ENCODE assay signal across 8 mouse cellular contexts in genomic region chr1:33757033-33757413, GRCm38 (mm10). TPM values are rescaled to one million over a fixed set of nuclear protein-coding genes. Genes with fewer than 3 reads are reported as not detected.
A peak's percentile ranks its signal among the peaks of the same experiment; 100 is the strongest.
DNase-seq lines count a peak whose midpoint lies in the region; ATAC-seq and TF ChIP-seq lines count a peak whose summit lies in the region.

No protein-coding gene starts in this region.

- H3K9ac ChIP-seq in embryonic facial prominence, embryonic 12.5 days: peak overlapping the region; percentile 86
- peak overlapping the region; percentile 80 for H3K9ac ChIP-seq in hindbrain, postnatal 0 days (replicated peaks; ENCODE audit: low read length)

- ATAC-seq in frontal cortex, adult (ENCODE audit: low TSS enrichment): peak; percentile 8
- peak; percentile 40 for ATAC-seq in CD4-positive, CD25-positive, alpha-beta regulatory T cell, adult 4 months
- 0 out of 2 replicates have a peak, but pooled peaks have one; percentile 36 for ATAC-seq in embryonic facial prominence, embryonic 12.5 days (ENCODE audit: insufficient number of reproducible peaks, insufficient read depth, low FRiP score, low TSS enrichment)
- ATAC-seq in hindbrain, postnatal 0 days: peak; percentile 53
- 0 out of 2 replicates have a peak, but pooled peaks have one; percentile 1 for ATAC-seq in megakaryocyte, adult 5-6 weeks (ENCODE audit: poor library complexity, severe bottlenecking)

- peaks cover 17% of the 10 kb centered on the region; the same call in 1 of the 2 replicates for H3K4me1 ChIP-seq in embryonic facial prominence, embryonic 12.5 days
- peaks cover 6% of the 10 kb centered on the region; the same call in 1 of the 2 replicates for H3K4me1 ChIP-seq in hindbrain, postnatal 0 days (ENCODE audit: insufficient read depth, low read length)

- 0 out of 2 replicates have a peak, but pooled peaks have one; percentile 9 for TF ChIP-seq CTCF in hindbrain, postnatal 0 days (IDR thresholded peaks at IDR 0.05; ENCODE audit: low read depth)

- no peak overlapping the region for H3K27ac ChIP-seq in embryonic facial prominence, embryonic 12.5 days
- no peak overlapping the region for H3K27ac ChIP-seq in hindbrain, postnatal 0 days

- H3K36me3 ChIP-seq in embryonic facial prominence, embryonic 12.5 days: peaks cover 4% of the 10 kb centered on the region; the same call in 1 of the 2 replicates
- H3K36me3 ChIP-seq in hindbrain, postnatal 0 days (ENCODE audit: insufficient read depth, low read length): no peaks in the 10 kb centered on the region

- H3K4me2 ChIP-seq in embryonic facial prominence, embryonic 12.5 days (replicated peaks): peak overlapping the region; percentile 93
- H3K4me2 ChIP-seq in hindbrain, postnatal 0 days (ENCODE audit: low read depth, low read length): peak overlapping the region; percentile 98

- H3K27me3 ChIP-seq in embryonic facial prominence, embryonic 12.5 days: no peaks in the 10 kb centered on the region
- no peaks in the 10 kb centered on the region for H3K27me3 ChIP-seq in hindbrain, postnatal 0 days (ENCODE audit: insufficient read depth, low read length)

- 6% methylated on average over 14 of the region's 14 CpGs for WGBS in embryonic facial prominence, embryonic 12.5 days
- WGBS in hindbrain, postnatal 0 days: 2% methylated on average over 14 of the region's 14 CpGs

- H3K9me3 ChIP-seq in embryonic facial prominence, embryonic 12.5 days: no peaks in the 10 kb centered on the region
- H3K9me3 ChIP-seq in hindbrain, postnatal 0 days (ENCODE audit: low read length): no peaks in the 10 kb centered on the region

- H3K4me3 ChIP-seq in embryonic facial prominence, embryonic 12.5 days: peak overlapping the region; percentile 73
- peak overlapping the region; percentile 73 for H3K4me3 ChIP-seq in hindbrain, postnatal 0 days (ENCODE audit: low read length)

- DNase-seq in frontal cortex, postnatal 25 days (ENCODE audit: low spot score in 2 of 2): no peak
- no peak for DNase-seq in hindbrain, postnatal 0 days (ENCODE audit: low spot score)
- no peak for DNase-seq in layer of hippocampus, postnatal 36 days
- DNase-seq in left cerebral cortex, adult 8-10 months (ENCODE audit: low spot score in 2 of 2): no peak

RNA-seq across cellular contexts. Expression of gene Bag2, which starts 0.6 kb away (rescaled TPM):
- 1 to 10 TPM in 1 of 2 experiments, under 1 TPM in 1; 0.91 to 2.3 TPM for polyA plus RNA-seq in CD4-positive, CD25-positive, alpha-beta regulatory T cell, adult 4 months (2017; shearing (Covaris generic))
- 40.9 and 45.6 TPM in 2 replicates for polyA plus RNA-seq in embryonic facial prominence, embryonic 12.5 days (2016; fragmentation: Nextera tagmentation; extraction: Ambion mirVana)
- total RNA-seq in hindbrain, postnatal 0 days (2014; rRNA removed): 31.8 and 34.9 TPM in 2 replicates
- polyA plus RNA-seq in hindbrain, postnatal 0 days (2015; fragmentation: Nextera tagmentation; extraction: Ambion mirVana): 26.6 and 27.8 TPM in 2 replicates
- 0.49 and 2.1 TPM in 2 replicates for total RNA-seq in megakaryocyte, adult 5-6 weeks (2015)
- total RNA-seq in megakaryocyte, adult 5-6 weeks (2017): 1.2 and 1.3 TPM in 2 replicates
- total RNA-seq in layer of hippocampus, postnatal 36 days (2021): 10 to 100 TPM; 10.3 to 11.3 TPM
- total RNA-seq in left cerebral cortex, adult 8-10 months (2022): 10 to 100 TPM in 1 of 4 experiments, 1 to 10 TPM in 3; 9.5 to 10.1 (median 9.6) TPM

RNA-seq across cellular contexts. Expression of gene Rab23, which starts 37.3 kb away (rescaled TPM):
- 1 to 10 TPM; 8.0 to 9.7 TPM for polyA plus RNA-seq in CD4-positive, CD25-positive, alpha-beta regulatory T cell, adult 4 months (2017; shearing (Covaris generic))
- 36.9 and 39.1 TPM in 2 replicates for polyA plus RNA-seq in embryonic facial prominence, embryonic 12.5 days (2016; fragmentation: Nextera tagmentation; extraction: Ambion mirVana)
- 9.0 and 11.6 TPM in 2 replicates for total RNA-seq in hindbrain, postnatal 0 days (2014; rRNA removed)
- polyA plus RNA-seq in hindbrain, postnatal 0 days (2015; fragmentation: Nextera tagmentation; extraction: Ambion mirVana): 24.9 and 26.1 TPM in 2 replicates
- total RNA-seq in megakaryocyte, adult 5-6 weeks (2015): 2.8 and 3.1 TPM in 2 replicates
- total RNA-seq in megakaryocyte, adult 5-6 weeks (2017): 1.7 and 3.0 TPM in 2 replicates
- total RNA-seq in layer of hippocampus, postnatal 36 days (2021): 10 to 100 TPM; 26.4 to 32.3 TPM
- total RNA-seq in left cerebral cortex, adult 8-10 months (2022): 10 to 100 TPM; 24.1 to 30.2 (median 27.6) TPM

RNA-seq across cellular contexts. Expression of gene Zfp451, which starts 57.4 kb away (rescaled TPM):
- polyA plus RNA-seq in CD4-positive, CD25-positive, alpha-beta regulatory T cell, adult 4 months (2017; shearing (Covaris generic)): 10 to 100 TPM; 10.9 to 12.1 TPM
- 35.9 and 36.0 TPM in 2 replicates for polyA plus RNA-seq in embryonic facial prominence, embryonic 12.5 days (2016; fragmentation: Nextera tagmentation; extraction: Ambion mirVana)
- total RNA-seq in hindbrain, postnatal 0 days (2014; rRNA removed): 41.4 and 58.2 TPM in 2 replicates
- 26.1 and 28.5 TPM in 2 replicates for polyA plus RNA-seq in hindbrain, postnatal 0 days (2015; fragmentation: Nextera tagmentation; extraction: Ambion mirVana)
- 28.5 and 29.6 TPM in 2 replicates for total RNA-seq in megakaryocyte, adult 5-6 weeks (2015)
- total RNA-seq in megakaryocyte, adult 5-6 weeks (2017): 15.4 and 16.1 TPM in 2 replicates
- 10 to 100 TPM; 53.8 to 55.3 TPM for total RNA-seq in layer of hippocampus, postnatal 36 days (2021)
- total RNA-seq in left cerebral cortex, adult 8-10 months (2022): 10 to 100 TPM; 48.0 to 58.7 (median 54.0) TPM

Comparison
In these comparisons a context has a peak if more than half of its experiments do, and no peak if none do; other contexts are left out.
1. ATAC-seq: peak in every context shown above with its lines; median percentile 53 in hindbrain, postnatal 0 days; 40 in CD4-positive, CD25-positive, alpha-beta regulatory T cell, adult 4 months; 36 in embryonic facial prominence, embryonic 12.5 days; 8 in frontal cortex, adult; 1 in megakaryocyte, adult 5-6 weeks.